Mouse (Mus musculus): ENCODE data around the gene Colgalt1.

- TF ChIP-seq CTCF (IDR thresholded peaks at IDR 0.05; ENCODE audit: borderline replicate concordance, extremely low read depth, insufficient read depth, insufficient read length) (no peak), POLR2A (IDR thresholded peaks at IDR 0.05; ENCODE audit: borderline replicate concordance, extremely low read depth, insufficient read depth, insufficient read length, poor library complexity, severe bottlenecking) (no peak)
Observed at GRCm38 (mm10) chr8:71628396-71629095, 17.7 kb downstream of the Colgalt1 start.

Data from brain, embryonic 14.5 days (tissue).